Mouse (Mus musculus) monocyte, adult 2 months (primary cell): Measurements from ENCODE around the gene Heca.
"Not testable (repeated sequence)": the region's sequence is repeated elsewhere in the genome, so short reads cannot be mapped to it uniquely, and the experiment has no call there.

ENCODE experiments used
- DNase-seq, 2 experiments: peaks; one replicate each; pipeline ENCODE4 v3.0.0; 2022; ENCODE audit warnings: low spot score in 2 of 2, low read depth in 1 of 2

Gene Heca

DNA sequence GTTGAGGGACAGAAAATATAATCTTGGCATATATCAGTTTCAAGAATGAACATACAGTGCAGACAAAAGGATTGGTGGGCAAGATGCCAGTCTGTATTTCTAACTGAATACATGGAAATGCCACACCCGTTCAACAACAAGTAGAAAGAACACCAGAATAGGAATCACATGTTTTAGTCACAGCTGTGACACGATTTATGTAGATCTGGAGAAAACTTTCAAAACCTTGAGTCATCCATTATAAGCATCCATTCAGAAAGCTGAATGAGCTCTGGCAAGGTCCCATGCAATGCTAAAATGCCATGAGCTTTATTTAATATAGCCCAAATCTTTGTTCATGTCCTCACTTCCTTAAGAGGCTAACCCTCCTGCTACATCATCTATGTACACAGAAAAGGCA is 44.4 kb downstream of the Heca start:
- no peak for DNase-seq

DNA sequence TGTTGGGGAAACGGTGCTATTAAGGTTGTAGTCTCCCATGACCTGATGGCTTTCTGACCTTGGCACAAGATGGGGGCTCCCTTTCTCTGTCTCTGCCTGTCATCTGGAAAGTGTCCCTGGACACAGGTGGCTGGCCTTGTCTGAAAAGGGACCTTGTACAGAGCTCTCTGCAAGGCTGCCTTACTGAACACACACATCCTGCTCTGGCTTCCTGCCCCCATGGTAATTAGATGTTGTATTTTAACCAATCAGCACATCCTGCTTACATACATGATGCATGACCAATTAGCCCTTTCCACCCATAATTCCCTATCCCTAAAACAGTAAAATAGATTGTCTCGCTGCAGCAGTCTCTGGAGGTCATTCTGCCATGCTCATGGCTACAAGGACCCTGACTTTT is 67.1 kb downstream of the Heca start:
- no peak for DNase-seq

DNA sequence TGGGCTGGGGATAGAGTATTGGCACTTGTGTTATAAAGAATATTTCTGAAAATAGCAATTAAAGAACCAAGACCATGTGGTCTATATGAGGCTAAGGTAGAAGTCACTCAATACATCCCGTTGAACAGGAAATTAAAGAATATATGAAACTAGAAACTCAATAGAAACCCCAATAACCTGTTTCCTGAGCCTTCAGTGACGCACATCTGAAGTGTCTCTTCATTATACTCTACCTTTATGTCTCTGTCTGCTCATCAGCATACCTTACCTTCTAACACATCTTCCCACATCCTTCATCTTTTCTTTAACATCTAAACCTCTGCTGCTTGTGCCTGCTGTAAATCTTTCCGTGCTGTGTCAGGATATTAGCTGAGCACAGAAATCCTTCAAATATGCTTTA is 67.8 kb downstream of the Heca start:
- no peak for DNase-seq

DNA sequence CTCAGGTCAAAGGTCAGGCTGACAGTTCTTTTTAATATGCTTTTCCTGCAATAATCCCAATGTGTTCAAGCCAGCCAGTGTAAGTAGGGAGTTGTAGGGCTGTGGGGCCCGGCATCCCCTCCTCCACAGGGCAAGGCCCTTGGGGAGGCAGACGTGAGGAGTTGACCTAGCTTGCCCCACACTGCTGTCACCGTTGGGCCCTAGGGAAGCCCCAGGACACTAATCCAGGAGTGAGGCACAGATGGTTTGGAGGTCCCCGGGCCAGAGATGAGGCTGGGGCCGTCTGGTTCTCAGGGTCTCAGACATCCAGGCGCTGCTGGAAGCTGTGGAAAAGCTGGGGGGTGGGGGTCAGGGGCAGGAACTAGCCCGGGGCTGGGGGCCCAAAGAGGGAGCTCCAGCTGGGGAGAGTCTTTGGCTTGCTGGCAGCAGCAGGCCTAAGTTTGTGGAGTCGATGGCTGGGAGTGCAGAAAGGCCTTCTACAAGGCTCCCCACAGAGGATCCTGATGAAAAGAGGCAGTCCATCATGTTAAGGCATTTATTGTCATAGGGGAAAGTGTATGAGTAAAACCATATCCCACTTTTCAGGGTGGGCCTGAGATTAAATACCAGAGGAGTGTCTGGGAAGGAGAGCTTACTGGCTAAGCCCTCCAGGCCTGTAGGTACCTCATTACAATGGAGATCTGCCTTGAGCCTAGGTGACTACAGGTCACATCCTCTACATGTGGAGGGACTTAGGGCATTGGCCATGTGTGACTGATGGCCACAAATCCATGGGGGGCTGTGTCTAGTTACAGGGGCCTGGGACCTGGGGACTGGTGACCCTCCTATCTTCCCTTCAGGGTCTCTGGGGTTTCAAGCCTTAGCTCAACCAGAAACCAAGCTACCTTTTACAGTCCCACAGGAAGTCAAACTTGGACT is 69.6 kb downstream of the Heca start:
- no peak for DNase-seq

DNA sequence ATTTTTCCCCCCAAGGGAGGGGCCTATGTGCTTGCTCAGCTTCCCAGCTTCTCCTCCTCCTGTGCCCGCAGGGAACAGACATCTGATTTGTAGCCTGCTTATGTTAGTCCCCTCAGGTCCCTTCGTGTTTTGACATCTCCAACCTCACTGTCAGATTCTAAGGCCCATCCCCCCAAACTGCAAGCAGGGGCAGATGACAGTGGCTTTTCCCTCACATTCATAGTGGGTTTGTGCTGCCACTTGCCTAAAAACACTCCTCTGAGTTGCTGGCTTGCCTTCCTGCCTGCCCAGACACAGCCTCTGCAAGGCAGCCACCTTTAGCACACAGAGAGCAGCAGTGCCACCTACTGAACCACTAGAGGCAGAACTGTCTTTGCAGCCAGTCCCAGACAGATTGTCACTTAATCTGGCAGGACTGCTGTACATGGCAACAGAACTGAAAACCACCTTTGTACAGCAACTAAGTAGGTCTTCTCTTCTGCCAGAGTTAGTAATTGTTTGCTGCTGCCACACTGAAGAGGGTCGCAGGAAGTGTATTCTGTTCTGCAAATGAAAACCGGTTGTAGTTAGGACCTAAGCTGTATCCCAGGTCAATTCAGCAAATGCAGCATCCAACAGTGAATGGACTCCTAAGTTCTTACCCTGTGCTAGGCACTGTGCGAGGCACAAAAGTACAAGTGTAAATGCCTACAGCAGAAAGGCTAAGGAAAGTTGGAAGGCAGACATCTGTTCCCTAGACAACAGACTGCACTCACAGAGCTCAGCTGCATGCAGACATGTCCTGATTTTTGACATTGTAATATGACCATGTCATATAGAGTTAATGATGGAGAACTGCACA is 77.8 kb downstream of the Heca start:
- DNase-seq = peak in 1 of 2 experiments; percentile 1

DNA sequence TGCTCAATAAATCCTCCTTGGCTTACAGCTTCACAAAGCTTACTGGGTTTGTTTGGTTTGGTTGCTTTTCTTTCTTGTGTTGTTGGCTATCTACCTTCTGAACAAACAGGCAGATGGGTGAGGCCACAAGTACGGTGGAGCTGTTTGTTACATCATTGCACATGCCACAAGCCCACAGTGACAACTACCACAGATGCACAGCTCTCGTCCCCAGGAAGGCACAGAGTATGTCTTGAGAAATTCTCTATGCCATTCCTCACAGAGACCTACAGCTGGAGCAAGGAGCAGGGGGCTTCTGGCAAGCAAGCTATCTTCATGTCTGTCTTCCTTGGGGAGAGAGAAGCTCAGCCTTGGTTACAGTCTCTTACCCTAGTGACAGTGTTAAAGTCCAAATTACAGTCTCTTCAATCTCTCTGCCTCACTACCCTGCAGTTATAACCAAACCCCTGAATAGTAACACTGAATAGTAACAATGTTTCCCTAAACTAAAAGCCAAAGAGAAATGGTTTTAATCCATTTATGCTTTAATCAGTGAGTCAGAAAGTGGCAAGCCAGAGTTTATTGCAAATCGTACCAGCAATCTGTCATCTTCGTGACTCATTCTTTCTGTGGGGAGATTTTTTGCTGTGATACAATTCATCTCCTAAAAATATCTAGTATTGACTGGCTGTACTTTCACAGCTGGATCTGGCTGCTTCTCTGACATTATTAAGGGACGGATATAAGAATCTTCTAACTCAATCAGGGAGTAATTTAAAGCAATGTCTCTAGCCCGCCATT is 87.0 kb downstream of the Heca start:
- DNase-seq = no peak

DNA sequence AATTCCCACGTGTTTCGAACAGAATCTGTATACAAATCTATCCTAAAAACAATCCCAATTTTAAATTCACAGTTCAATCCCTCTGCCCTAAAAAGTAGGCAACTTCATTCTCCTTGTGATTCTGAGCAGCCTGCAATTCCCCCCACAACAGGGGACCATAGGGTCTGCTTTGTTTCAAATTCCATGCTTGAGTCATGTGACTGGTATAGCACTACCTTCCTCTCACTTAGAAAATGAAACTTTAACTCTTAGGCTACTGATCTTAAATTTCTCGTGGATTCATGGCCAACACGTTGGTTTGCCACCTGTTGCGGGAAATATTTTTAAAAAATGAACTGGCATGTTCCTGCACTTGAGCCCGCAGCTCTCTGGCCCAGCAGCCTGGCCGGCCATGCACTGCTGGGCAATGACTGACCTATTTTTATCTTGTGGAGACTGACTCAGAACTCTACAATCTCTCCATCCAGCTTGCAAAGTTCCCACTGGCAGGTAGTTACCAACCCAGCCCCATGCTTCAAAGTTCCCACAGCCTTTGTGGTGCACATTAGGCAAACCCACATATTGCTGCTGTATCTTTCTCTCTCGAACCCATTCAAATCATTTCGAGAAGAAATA is 90.1 kb downstream of the Heca start:
- DNase-seq = no peak

DNA sequence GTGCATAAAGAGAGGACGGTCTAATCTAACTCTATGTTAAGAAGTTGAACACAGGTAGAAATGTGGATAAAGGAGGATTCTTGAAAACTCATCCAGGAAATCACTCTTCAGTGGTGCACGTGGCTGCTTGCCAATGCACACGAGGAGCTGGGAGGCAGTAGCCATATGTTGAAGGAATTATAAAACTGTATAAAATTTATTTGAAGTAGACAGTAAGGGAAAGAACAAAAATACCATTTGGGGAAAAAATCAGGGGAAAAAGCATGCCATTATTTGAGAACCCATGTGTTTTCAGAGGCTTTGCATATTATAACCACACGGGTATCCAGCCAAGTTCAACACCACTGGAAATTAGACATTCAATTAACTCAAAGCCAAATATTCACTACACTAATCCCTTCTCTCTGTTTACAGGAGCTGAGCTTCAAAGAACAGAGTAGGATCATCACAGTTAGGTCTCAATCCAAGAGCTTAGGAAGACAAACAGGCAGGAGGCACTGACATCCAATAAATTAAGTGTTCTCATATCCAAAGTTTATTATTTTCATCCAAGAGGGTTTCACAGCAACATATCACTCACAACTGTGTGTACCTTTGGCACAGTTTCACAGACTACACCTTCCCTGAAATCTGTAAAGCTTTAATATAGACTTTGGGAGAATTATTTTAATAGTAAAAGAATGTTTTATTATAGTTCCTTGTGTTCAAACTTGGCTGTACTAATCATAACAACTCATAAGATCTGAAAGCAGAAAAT is 102.9 kb downstream of the Heca start:
- DNase-seq = no peak

DNA sequence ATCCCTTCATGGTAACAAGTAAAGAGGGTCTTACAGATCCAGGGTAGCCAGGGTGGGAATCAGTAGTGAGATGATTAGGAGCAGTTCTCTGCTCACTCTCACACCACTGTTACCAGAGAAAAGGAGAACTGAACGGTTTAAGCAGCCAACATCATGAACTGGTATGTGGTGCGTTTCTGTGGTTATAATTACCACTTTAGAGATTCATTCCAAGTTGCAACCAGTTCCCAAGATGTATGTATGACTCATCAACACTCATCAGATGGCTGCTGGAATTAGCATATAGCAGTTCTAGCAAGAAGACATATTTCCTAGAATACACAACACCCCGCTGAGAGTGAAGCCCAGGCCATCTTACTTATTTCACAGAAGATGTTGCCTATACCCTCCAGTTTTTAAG is 105.8 kb downstream of the Heca start:
- no peak for DNase-seq

DNA sequence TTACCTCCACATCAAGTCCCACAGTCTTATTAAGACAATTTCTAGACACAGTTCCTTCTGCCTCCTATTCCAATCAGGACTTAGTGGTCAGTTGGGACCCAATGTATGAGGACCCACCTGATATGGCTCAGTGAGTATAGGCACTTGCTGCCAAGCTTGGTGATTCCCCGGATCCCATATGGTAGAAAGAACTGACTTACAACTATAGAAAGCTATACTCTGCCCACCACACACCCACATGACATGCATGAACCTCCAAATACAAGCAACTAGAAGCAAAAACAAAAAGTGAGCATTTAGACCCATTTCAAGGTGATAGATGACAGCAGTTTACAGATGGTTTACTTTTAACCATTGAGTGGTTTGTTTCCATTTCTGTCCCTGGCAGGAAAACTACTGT is 111.6 kb downstream of the Heca start:
- no peak for DNase-seq

DNA sequence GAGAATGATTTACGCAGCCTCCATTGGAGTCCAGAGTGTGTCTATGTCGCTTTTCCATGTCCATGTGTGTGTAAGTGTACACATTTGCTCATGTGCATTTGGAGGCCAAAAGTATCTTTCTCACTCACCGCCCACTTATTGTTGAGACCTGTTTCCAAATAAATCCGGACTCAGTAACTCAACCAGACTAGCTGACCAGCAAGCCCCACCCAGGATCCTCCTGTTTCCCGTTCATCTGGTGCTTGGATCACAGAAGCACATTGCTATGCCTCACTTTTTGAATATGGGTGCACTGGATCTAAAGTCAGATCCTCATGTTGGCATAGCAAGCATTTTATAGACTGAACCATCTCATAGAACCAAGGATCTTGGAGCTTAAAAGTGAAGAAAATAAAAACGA is 112.8 kb downstream of the Heca start:
- no peak for DNase-seq

DNA sequence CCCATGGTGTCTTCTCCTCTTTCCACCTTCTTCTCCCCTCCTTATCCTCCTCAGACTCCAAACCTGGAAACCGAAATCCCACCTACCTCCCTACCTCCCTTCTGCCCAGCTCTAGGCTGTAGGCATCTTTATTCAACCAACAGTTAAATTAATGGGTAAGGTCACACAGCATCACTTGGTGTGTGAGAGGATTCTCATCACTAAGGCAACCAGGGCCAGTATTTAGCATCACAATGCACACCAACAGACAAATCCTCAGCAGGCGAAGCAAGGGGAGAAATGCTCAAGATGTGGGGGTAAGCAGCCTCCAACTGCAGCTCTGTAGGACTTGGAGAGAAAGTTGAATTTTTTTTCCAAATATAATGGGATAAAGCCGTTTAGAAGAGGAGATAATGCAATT is 116.8 kb downstream of the Heca start:
- DNase-seq = no peak

DNA sequence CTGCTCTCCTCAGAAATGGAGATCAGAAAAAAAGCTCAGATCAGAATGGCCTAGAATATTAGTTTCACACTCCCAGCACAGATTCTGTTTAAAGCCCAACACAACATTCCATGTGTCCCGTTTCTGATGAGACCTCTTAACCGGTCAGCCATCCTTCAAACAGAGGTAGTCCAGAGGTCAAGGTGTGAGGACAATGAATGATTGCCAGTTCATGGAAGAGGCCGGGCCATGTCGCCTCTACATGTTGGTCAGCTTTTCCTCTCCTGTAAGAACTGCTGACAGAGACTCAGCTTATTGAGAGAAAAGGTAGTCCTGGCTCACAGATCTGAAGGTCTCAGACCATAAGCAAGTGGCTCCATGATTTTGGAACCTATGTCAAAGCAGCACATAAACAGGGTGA is 118.7 kb downstream of the Heca start:
- DNase-seq = no peak

DNA sequence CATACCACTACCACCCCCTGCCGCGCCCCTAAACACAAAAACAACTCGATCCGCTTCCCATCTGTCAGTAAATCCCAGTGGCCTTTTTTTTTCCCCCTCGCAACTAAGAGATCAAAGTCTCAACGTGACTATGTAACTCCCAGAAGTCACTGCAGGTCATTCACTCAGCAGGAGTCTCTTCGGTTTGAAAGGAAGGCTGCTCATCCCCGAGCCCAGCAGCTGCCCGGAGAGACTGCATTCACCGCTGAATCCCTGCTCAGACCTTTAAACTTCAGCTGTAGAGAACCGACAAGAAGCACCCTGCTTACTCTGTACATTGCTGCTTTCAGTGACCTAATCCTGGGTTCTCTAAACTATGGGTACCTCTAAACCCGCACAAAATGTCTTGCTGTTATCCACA is 120.5 kb downstream of the Heca start:
- DNase-seq = no peak

DNA sequence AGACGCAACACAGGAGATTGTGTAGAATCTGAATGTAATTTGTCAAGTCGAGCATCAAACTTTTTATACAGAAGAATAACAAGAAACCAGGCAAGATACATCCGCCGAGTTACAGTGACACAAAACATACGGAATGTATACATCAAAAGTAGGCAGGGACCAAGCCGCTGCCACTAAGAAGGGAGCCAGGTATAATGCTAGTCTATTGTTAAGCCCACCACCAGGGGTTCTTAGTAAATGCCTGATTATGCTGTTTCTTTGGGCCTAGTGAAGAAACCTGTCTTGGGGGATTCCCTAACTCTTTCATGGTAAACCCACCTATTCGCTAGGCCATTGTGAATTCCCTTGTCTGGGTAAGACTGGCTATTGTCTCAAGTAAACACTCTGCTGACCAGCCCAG is 127.4 kb downstream of the Heca start:
- not testable (repeated sequence) for DNase-seq
